Mouse (Mus musculus) heart, postnatal 0 days (tissue): ENCODE data around the gene Pcbp4. TPM values are rescaled to one million over a fixed set of nuclear protein-coding genes. Genes with fewer than 3 reads are reported as not detected.

ENCODE experiments used
- ATAC-seq: fragments of 200-750 bp; cut with Nextera tagmentation; 2 replicates; pipeline ENCODE4 v1.8.0; 2017; ENCODE audit warnings: low read depth, moderate number of reproducible peaks, moderate library complexity; ENCODE audit not compliant: insufficient read depth
- DNase-seq: peaks from one replicate; pipeline ENCODE4 v3.0.0-alpha.2; 2016; ENCODE audit warnings: low spot score
- H3K27ac ChIP-seq: fragments of 300-500 bp; sonication (generic); 2 replicates; pipeline ENCODE4 v1.5.1; 2014; ENCODE audit warnings: low read depth, mild to moderate bottlenecking
- H3K27me3 ChIP-seq: fragments of 300-500 bp; sonication (generic); 2 replicates; pipeline ENCODE4 v1.6.1; 2014; ENCODE audit warnings: low read length, mixed read lengths; ENCODE audit not compliant: control insufficient read depth, insufficient read depth
- H3K36me3 ChIP-seq: fragments of 300-500 bp; sonication (generic); replicated peaks from 2 replicates; pipeline ENCODE4 v1.6.1; 2014; ENCODE audit warnings: low read length, mixed read lengths; ENCODE audit not compliant: control insufficient read depth, insufficient read depth
- H3K4me1 ChIP-seq: fragments of 300-500 bp; sonication (generic); 2 replicates; pipeline ENCODE4 v1.6.1; 2014; ENCODE audit warnings: antibody characterized with exemption; ENCODE audit not compliant: control insufficient read depth, insufficient read depth
- H3K4me2 ChIP-seq: fragments of 300-500 bp; sonication (generic); 2 replicates; pipeline ENCODE4 v1.6.1; 2014; ENCODE audit warnings: low read depth, mild to moderate bottlenecking, low read length, moderate library complexity
- H3K4me3 ChIP-seq: fragments of 300-500 bp; sonication (generic); 2 replicates; pipeline ENCODE4 v1.5.1; 2014; ENCODE audit warnings: low read depth, low read length
- H3K9ac ChIP-seq: fragments of 300-500 bp; sonication (generic); replicated peaks from 2 replicates; pipeline ENCODE4 v1.6.1; 2014; ENCODE audit warnings: low read depth, low read length, mixed read lengths
- H3K9me3 ChIP-seq: fragments of 300-500 bp; sonication (generic); replicated peaks from 2 replicates; pipeline ENCODE4 v1.6.1; 2016; ENCODE audit warnings: low read length; ENCODE audit not compliant: control insufficient read depth
- CTCF ChIP-seq: IDR thresholded peaks from 2 replicates; pipeline ENCODE4 v1.5.1; 2016; ENCODE audit warnings: antibody characterized with exemption, control low read depth, low read depth
- EP300 ChIP-seq: IDR thresholded peaks from 2 replicates; pipeline ENCODE4 v1.6.1; 2016; ENCODE audit warnings: antibody characterized with exemption, low read depth
- WGBS: fragments of 180-500 bp; shearing (Covaris S2); extraction: QIAGEN DNeasy Blood & Tissue Kit; methylation state at CpG from one replicate; pipeline ENCODE4 v1.1.7; 2014; 5-methylcytosine and 5-hydroxymethylcytosine counted together
- polyA plus RNA-seq: library from polyadenylated mRNA; unstranded; fragments of >200 nt; fragmentation: Nextera tagmentation; extraction: Ambion mirVana; gene quantifications from 2 replicates; pipeline ENCODE4 v1.2.1, GENCODE M21; 2015
- total RNA-seq: library from RNA; depleted of rRNA; stranded (reverse); fragments of >200 nt; gene quantifications from 2 replicates; pipeline ENCODE4 v1.2.3, GENCODE M21; 2014; ENCODE audit warnings: low replicate concordance

Gene Pcbp4
- total and polyA plus RNA-seq, 2 experiments from 2014 or later, result 44.1 to 157 TPM

GRCm38 (mm10) chr9:106473753-106474105 lies 20.6 kb downstream of the Pcbp4 start:
- H3K9ac ChIP-seq, result no peak overlapping the region
- H3K27ac ChIP-seq, result no peak overlapping the region

GRCm38 (mm10) chr9:106474456-106474855 lies 21.4 kb downstream of the Pcbp4 start:
- H3K4me1 ChIP-seq, result peaks cover 32% of the 10 kb centered on the region
- H3K27me3 ChIP-seq, result no peaks in the 10 kb centered on the region
- DNase-seq (peak; percentile 68), ATAC-seq (0 out of 2 replicates have a peak, but pooled peaks have one; percentile 1)
- no peak overlapping the region for H3K4me3 ChIP-seq
- WGBS, result 4% methylated on average over 6 of the region's 6 CpGs
- no peak overlapping the region for H3K9ac ChIP-seq
- H3K4me2 ChIP-seq, result no peak overlapping the region
- H3K36me3 ChIP-seq, result no peaks in the 10 kb centered on the region
- H3K27ac ChIP-seq, result no peak overlapping the region
- TF ChIP-seq CTCF (peak; percentile 70), EP300 (no peak)
- H3K9me3 ChIP-seq, result no peaks in the 10 kb centered on the region

More at GRCm38 (mm10) chr9:106473753-106474105, 20.6 kb downstream of the Pcbp4 start:
- WGBS, result 74% methylated on average over 5 of the region's 5 CpGs
- H3K4me3 ChIP-seq, result no peak overlapping the region
- H3K4me1 ChIP-seq, result peaks cover 32% of the 10 kb centered on the region
- ATAC-seq (no peak), DNase-seq (no peak)
- TF ChIP-seq CTCF (no peak), EP300 (no peak)
- H3K9me3 ChIP-seq, result no peaks in the 10 kb centered on the region
- no peaks in the 10 kb centered on the region for H3K27me3 ChIP-seq
- H3K36me3 ChIP-seq, result no peaks in the 10 kb centered on the region
- H3K4me2 ChIP-seq, result no peak overlapping the region

- H3K27me3 ChIP-seq, result no peaks in the 10 kb centered on the region
- no peak for ATAC-seq
- 0 out of 2 replicates have a peak overlapping the region, but pooled peaks have one; percentile 56 for H3K4me2 ChIP-seq
- no peak overlapping the region for H3K4me3 ChIP-seq
- DNase-seq, result no peak
- no peaks in the 10 kb centered on the region for H3K9me3 ChIP-seq
- H3K9ac ChIP-seq, result no peak overlapping the region
- TF ChIP-seq CTCF, result no peak
- TF ChIP-seq EP300, result no peak
- peaks cover 32% of the 10 kb centered on the region for H3K4me1 ChIP-seq
- no peak overlapping the region for H3K27ac ChIP-seq
- no peaks in the 10 kb centered on the region for H3K36me3 ChIP-seq
- 66% methylated on average over 7 of the region's 7 CpGs for WGBS
Observed at GRCm38 (mm10) chr9:106475046-106475445, 22.0 kb downstream of the Pcbp4 start.

- WGBS, result 84% methylated on average over 10 of the region's 10 CpGs
- Histone ChIP-seq H3K9me3 (no peaks in the 10 kb centered on the region), H3K4me2 (peak within 1 kb of the TSS; percentile 56), H3K4me1 (peaks cover 32% of the 10 kb centered on the region), H3K36me3 (peaks cover 3% of the 10 kb centered on the region; the same call in 1 of the 2 replicates), H3K9ac (peak within 1 kb of the TSS; percentile 39), H3K4me3 (peak within 1 kb of the TSS; percentile 19), H3K27me3 (no peaks in the 10 kb centered on the region), H3K27ac (peak within 1 kb of the TSS; percentile 74)
- TF ChIP-seq CTCF (no peak), EP300 (no peak)
- ATAC-seq, result no peak
- no peak for DNase-seq
Observed at GRCm38 (mm10) chr9:106475663-106476001, 22.5 kb downstream of the Pcbp4 start, which contains the start of gene Rrp9. Gene Rrp9 (plus strand): TSS chr9:106475963.

- WGBS, result 20% methylated on average over 16 of the region's 16 CpGs
- TF ChIP-seq EP300 (no peak), CTCF (no peak)
- no peaks in the 10 kb centered on the region for H3K27me3 ChIP-seq
- DNase-seq, result peak; percentile 61
- peaks cover 8% of the 10 kb centered on the region for H3K36me3 ChIP-seq
- peaks cover 32% of the 10 kb centered on the region for H3K4me1 ChIP-seq
- peak overlapping the region; percentile 19 for H3K4me3 ChIP-seq
- H3K9me3 ChIP-seq, result no peaks in the 10 kb centered on the region
- H3K4me2 ChIP-seq, result peak overlapping the region; percentile 56
- peak overlapping the region; percentile 74 for H3K27ac ChIP-seq
- peak overlapping the region; percentile 39 for H3K9ac ChIP-seq
- ATAC-seq, result peak; percentile 37
Observed at GRCm38 (mm10) chr9:106476002-106476923, 23.2 kb downstream of the Pcbp4 start.
